Mouse (Mus musculus) MEL (cell line): ENCODE measurements around the gene Mapre1. TPM values are rescaled to one million over a fixed set of nuclear protein-coding genes. Genes with fewer than 3 reads are reported as not detected.

Experiments
- DNase-seq: peaks from one replicate; pipeline ENCODE4 v3.0.0; 2011; ENCODE audit warnings: low read depth, low spot score
- H3K27ac ChIP-seq: 2 replicates; pipeline ENCODE4 v1.5.1; 2012; ENCODE audit warnings: low read depth, mild to moderate bottlenecking, control low read depth, low read length, moderate library complexity; ENCODE audit not compliant: control insufficient read depth
- H3K27me3 ChIP-seq, 2 experiments: fragments of 150-350 bp in 1 of 2; sonication (generic) in 1 of 2; 2 replicates each; pipeline ENCODE4 v1.6.1; 2012; ENCODE audit warnings: low read length in 2 of 2, mild to moderate bottlenecking in 2 of 2, improper control_type of control experiment in 1 of 2, moderate library complexity in 1 of 2; ENCODE audit not compliant: insufficient read depth in 2 of 2, control insufficient read depth in 1 of 2
- H3K36me3 ChIP-seq, 2 experiments: 2 replicates each; pipeline ENCODE4 v1.6.1; 2012 to 2014; ENCODE audit warnings: low read length in 2 of 2, improper control_type of control experiment in 1 of 2, inconsistent platforms in 1 of 2, mild to moderate bottlenecking in 1 of 2; ENCODE audit not compliant: insufficient read depth in 2 of 2, control insufficient read depth in 1 of 2
- H3K4me1 ChIP-seq, 2 experiments: fragments of 150-350 bp in 1 of 2; sonication (generic) in 1 of 2; 2 replicates each; pipeline ENCODE4 v1.6.1; 2012; ENCODE audit warnings: low read length in 2 of 2, improper control_type of control experiment in 1 of 2, mild to moderate bottlenecking in 1 of 2; ENCODE audit not compliant: insufficient read depth in 2 of 2, control insufficient read depth in 1 of 2
- H3K4me3 ChIP-seq, 2 experiments: fragments of 150-350 bp in 1 of 2; sonication (generic) in 1 of 2; 2 replicates each; pipeline ENCODE4 v1.5.1; 2012; ENCODE audit warnings: low read depth in 2 of 2, low read length in 2 of 2, mild to moderate bottlenecking in 2 of 2, moderate library complexity in 2 of 2, control low read depth in 1 of 2, improper control_type of control experiment in 1 of 2; ENCODE audit not compliant: control insufficient read depth in 1 of 2, insufficient read depth in 1 of 2
- H3K79me2 ChIP-seq: 2 replicates; pipeline ENCODE4 v1.6.1; 2012; ENCODE audit warnings: mild to moderate bottlenecking, low read length, moderate library complexity; ENCODE audit not compliant: control insufficient read depth, poor library complexity, insufficient read depth
- H3K9ac ChIP-seq: 2 replicates; pipeline ENCODE4 v1.6.1; 2012; ENCODE audit warnings: low read depth, mild to moderate bottlenecking, control low read depth, low read length, moderate library complexity; ENCODE audit not compliant: control insufficient read depth, poor library complexity, severe bottlenecking
- H3K9me3 ChIP-seq: fragments of 150-350 bp; sonication (generic); replicated peaks from 2 replicates; pipeline ENCODE4 v1.6.1; 2012; ENCODE audit warnings: mild to moderate bottlenecking, low read length, improper control_type of control experiment, moderate library complexity; ENCODE audit not compliant: insufficient read depth
- CHD1 ChIP-seq: IDR thresholded peaks from 2 replicates; pipeline ENCODE4 v1.6.1; 2012; ENCODE audit warnings: low read depth, mild to moderate bottlenecking, inconsistent platforms, low read length, improper control_type of control experiment
- CHD2 ChIP-seq: IDR thresholded peaks from 2 replicates; pipeline ENCODE4 v1.6.1; 2011; ENCODE audit warnings: low read length, improper control_type of control experiment
- CTCF ChIP-seq, 3 experiments: IDR thresholded peaks in 2 of 3; conservative IDR thresholded peaks in 1 of 3; 2 replicates each; pipeline ENCODE4 v1.5.1; 2011 to 2012; ENCODE audit warnings: low read length in 3 of 3, low read depth in 2 of 3, mild to moderate bottlenecking in 2 of 3, improper control_type of control experiment in 1 of 3, inconsistent platforms in 1 of 3, mixed read lengths in 1 of 3, moderate library complexity in 1 of 3; ENCODE audit not compliant: control insufficient read depth in 1 of 3, insufficient read depth in 1 of 3, poor library complexity in 1 of 3, severe bottlenecking in 1 of 3
- E2F4 ChIP-seq: IDR thresholded peaks from 2 replicates; pipeline ENCODE4 v1.6.1; 2011; ENCODE audit warnings: low read depth, low read length, improper control_type of control experiment, borderline replicate concordance
- ELF1 ChIP-seq: IDR thresholded peaks from 2 replicates; pipeline ENCODE4 v1.6.1; 2014; ENCODE audit warnings: low read depth, mild to moderate bottlenecking, inconsistent platforms, low read length, improper control_type of control experiment, moderate library complexity
- EP300 ChIP-seq, 2 experiments: IDR thresholded peaks; 2 replicates each; pipeline ENCODE4 v1.6.1; 2011; ENCODE audit warnings: improper control_type of control experiment in 2 of 2, low read length in 2 of 2, low read depth in 1 of 2, mild to moderate bottlenecking in 1 of 2
- ETS1 ChIP-seq: IDR thresholded peaks from 2 replicates; pipeline ENCODE4 v1.6.1; 2012; ENCODE audit warnings: low read depth, mild to moderate bottlenecking, inconsistent platforms, low read length, improper control_type of control experiment, moderate library complexity
- GABPA ChIP-seq: IDR thresholded peaks from 2 replicates; pipeline ENCODE4 v1.6.1; 2012; ENCODE audit warnings: low read depth, mild to moderate bottlenecking, inconsistent platforms, low read length, improper control_type of control experiment, moderate library complexity
- GATA1 ChIP-seq: IDR thresholded peaks from 2 replicates; pipeline ENCODE4 v1.6.1; 2011; ENCODE audit warnings: low read depth, low read length, improper control_type of control experiment
- HCFC1 ChIP-seq: IDR thresholded peaks from 2 replicates; pipeline ENCODE4 v1.6.1; 2012; ENCODE audit warnings: low read depth, mild to moderate bottlenecking, inconsistent platforms, low read length, improper control_type of control experiment, moderate library complexity
- JUND ChIP-seq: IDR thresholded peaks from 2 replicates; pipeline ENCODE4 v1.6.1; 2011; ENCODE audit warnings: low read depth, mild to moderate bottlenecking, improper control_type of control experiment, low read length
- KAT2A ChIP-seq: conservative IDR thresholded peaks from 2 replicates; pipeline ENCODE4 v1.6.1; 2012; ENCODE audit warnings: low read depth, low read length, improper control_type of control experiment, inconsistent platforms
- MAX ChIP-seq: IDR thresholded peaks from 2 replicates; pipeline ENCODE4 v1.6.1; 2011; ENCODE audit warnings: low read length, improper control_type of control experiment
- MAZ ChIP-seq: IDR thresholded peaks from 2 replicates; pipeline ENCODE4 v1.6.1; 2012; ENCODE audit warnings: low read depth, mild to moderate bottlenecking, inconsistent platforms, low read length, improper control_type of control experiment
- MEF2A ChIP-seq: IDR thresholded peaks from 2 replicates; pipeline ENCODE4 v1.6.1; 2014; ENCODE audit warnings: low read depth, mild to moderate bottlenecking, inconsistent platforms, low read length, improper control_type of control experiment; ENCODE audit not compliant: poor library complexity, insufficient replicate concordance, severe bottlenecking; ENCODE audit errors: extremely low read depth
- MXI1 ChIP-seq: IDR thresholded peaks from 2 replicates; pipeline ENCODE4 v1.6.1; 2011; ENCODE audit warnings: mild to moderate bottlenecking, low read depth, low read length, improper control_type of control experiment
- MYC ChIP-seq: IDR thresholded peaks from 2 replicates; pipeline ENCODE4 v1.6.1; 2011; ENCODE audit warnings: low read depth, mild to moderate bottlenecking, low read length, improper control_type of control experiment, moderate library complexity
- NRF1 ChIP-seq: IDR thresholded peaks from 2 replicates; pipeline ENCODE4 v1.6.1; 2014; ENCODE audit warnings: low read depth, mild to moderate bottlenecking, inconsistent platforms, low read length, improper control_type of control experiment, moderate library complexity; ENCODE audit not compliant: poor library complexity, insufficient read depth, severe bottlenecking
- POLR2A ChIP-seq, 2 experiments: IDR thresholded peaks; 2 replicates each; pipeline ENCODE4 v1.6.1; 2011 to 2012; ENCODE audit warnings: low read length in 2 of 2, mild to moderate bottlenecking in 2 of 2, control low read depth in 1 of 2, improper control_type of control experiment in 1 of 2, low read depth in 1 of 2, moderate library complexity in 1 of 2; ENCODE audit not compliant: control insufficient read depth in 1 of 2, insufficient read depth in 1 of 2, poor library complexity in 1 of 2
- POLR2AphosphoS2 ChIP-seq: IDR thresholded peaks from 2 replicates; pipeline ENCODE4 v1.6.1; 2011; ENCODE audit warnings: low read length, improper control_type of control experiment
- POLR2AphosphoS5 ChIP-seq: IDR thresholded peaks from 2 replicates; pipeline ENCODE4 v1.6.1; 2012; ENCODE audit warnings: low read depth, borderline replicate concordance, mild to moderate bottlenecking, inconsistent platforms, low read length, moderate library complexity, mixed read lengths
- RAD21 ChIP-seq: IDR thresholded peaks from 2 replicates; pipeline ENCODE4 v1.6.1; 2011; ENCODE audit warnings: mild to moderate bottlenecking, low read depth, low read length, improper control_type of control experiment
- RCOR1 ChIP-seq: IDR thresholded peaks from 2 replicates; pipeline ENCODE4 v1.6.1; 2012; ENCODE audit warnings: low read depth, mild to moderate bottlenecking, inconsistent platforms, low read length, improper control_type of control experiment
- SIN3A ChIP-seq: IDR thresholded peaks from 2 replicates; pipeline ENCODE4 v1.6.1; 2012; ENCODE audit warnings: low read length, improper control_type of control experiment, inconsistent platforms
- SMC3 ChIP-seq: IDR thresholded peaks from 2 replicates; pipeline ENCODE4 v1.6.1; 2011; ENCODE audit warnings: low read depth, low read length, improper control_type of control experiment
- UBTF ChIP-seq: IDR thresholded peaks from 2 replicates; pipeline ENCODE4 v1.6.1; 2012; ENCODE audit warnings: low read depth, mild to moderate bottlenecking, inconsistent platforms, low read length, improper control_type of control experiment, moderate library complexity, borderline replicate concordance; ENCODE audit not compliant: insufficient read depth
- USF1 ChIP-seq: IDR thresholded peaks from 2 replicates; pipeline ENCODE4 v1.6.1; 2014; ENCODE audit warnings: low read depth, mild to moderate bottlenecking, inconsistent platforms, low read length, improper control_type of control experiment, moderate library complexity
- ZC3H11A ChIP-seq: IDR thresholded peaks from 2 replicates; pipeline ENCODE4 v1.6.1; 2012; ENCODE audit warnings: low read depth, mild to moderate bottlenecking, inconsistent platforms, low read length, improper control_type of control experiment
- ZKSCAN1 ChIP-seq: IDR thresholded peaks from 2 replicates; pipeline ENCODE4 v1.6.1; 2012; ENCODE audit warnings: low read depth, mild to moderate bottlenecking, inconsistent platforms, low read length, improper control_type of control experiment, moderate library complexity
- polyA plus RNA-seq, 2 experiments: library from polyadenylated mRNA; stranded (reverse) in 1 of 2; unstranded in 1 of 2; fragments of >175 nt in 1 of 2; fragments of >200 nt in 1 of 2; gene quantifications; 2 replicates each; pipeline versions ENCODE4 v1.2.1 to v1.2.4; 2012; ENCODE audit warnings: low replicate concordance in 2 of 2, low read depth in 1 of 2; ENCODE audit not compliant: insufficient read length in 2 of 2, insufficient read depth in 1 of 2, missing spikeins in 1 of 2
- total RNA-seq: library from RNA; depleted of rRNA; stranded (reverse); fragments of 300-350 nt; gene quantifications from 2 replicates; pipeline ENCODE4 v1.2.3, GENCODE M21; 2012

Gene Mapre1
- total and polyA plus RNA-seq, 3 experiments, result 57.7 to 94.8 TPM; not detected in 1

GRCm38 (mm10) chr2:153703389-153703788 lies 37.7 kb upstream of the Mapre1 start:
- TF ChIP-seq RCOR1 (no peak), NRF1 (no peak), SMC3 (no peak), ELF1 (no peak), POLR2AphosphoS2 (no peak), ETS1 (no peak), UBTF (no peak), JUND (no peak), HCFC1 (no peak), MAZ (no peak), SIN3A (no peak), ZKSCAN1 (no peak), MEF2A (no peak), RAD21 (no peak), POLR2A (IDR thresholded peaks at IDR 0.05; ENCODE audit: control insufficient read depth in 1 of 2, insufficient read depth in 1 of 2, low read depth in 1 of 2, low read length in 2 of 2, poor library complexity in 1 of 2) (no peak), GABPA (no peak), E2F4 (no peak), MAX (no peak)
- TF ChIP-seq, all 39 proteins: peak for 0
- H3K27me3 ChIP-seq, result peaks cover 1 to 3% of the 10 kb centered on the region in 2 experiments; a peak in 3 of 4 replicates
- no peaks in the 10 kb centered on the region for H3K4me1 ChIP-seq
- no peaks in the 10 kb centered on the region for H3K36me3 ChIP-seq
- H3K27ac ChIP-seq, result no peak overlapping the region
- no peaks in the 10 kb centered on the region for H3K9me3 ChIP-seq
- no peak overlapping the region for H3K4me3 ChIP-seq
- H3K9ac ChIP-seq, result no peak overlapping the region
- DNase-seq, result no peak
- no peaks in the 10 kb centered on the region for H3K79me2 ChIP-seq

- peak; percentile 84 for DNase-seq
- H3K79me2 ChIP-seq, result no peaks in the 10 kb centered on the region
- H3K4me3 ChIP-seq, result no peak overlapping the region
- peaks cover 0 to 14% of the 10 kb centered on the region in 2 experiments; a peak in 2 of 4 replicates for H3K36me3 ChIP-seq
- peaks cover 14 to 25% of the 10 kb centered on the region in 2 experiments for H3K4me1 ChIP-seq
- peaks cover 0 to 1% of the 10 kb centered on the region in 2 experiments; a peak in 2 of 4 replicates for H3K27me3 ChIP-seq
- no peak overlapping the region for H3K9ac ChIP-seq
- no peak overlapping the region for H3K27ac ChIP-seq
- H3K9me3 ChIP-seq, result no peaks in the 10 kb centered on the region
- no peak for TF ChIP-seq POLR2A (IDR thresholded peaks at IDR 0.05; ENCODE audit: control insufficient read depth in 1 of 2, insufficient read depth in 1 of 2, low read depth in 1 of 2, low read length in 2 of 2, poor library complexity in 1 of 2)
- TF ChIP-seq POLR2AphosphoS5, result no peak
- peak; percentile 15; the same call in 1 of the 2 replicates for TF ChIP-seq ETS1
- TF ChIP-seq UBTF, result no peak
- peak; percentile 86 for TF ChIP-seq ZC3H11A
- TF ChIP-seq USF1, result peak; percentile 22; the same call in 1 of the 2 replicates
- peak; percentile 76 to 92 (median 87) for TF ChIP-seq CTCF (IDR thresholded peaks at IDR 0.05 in 2 of 3, conservative IDR thresholded peaks at IDR 0.05 in 1 of 3; ENCODE audit: control insufficient read depth in 1 of 3, insufficient read depth in 1 of 3, low read depth in 2 of 3, low read length in 3 of 3, poor library complexity in 1 of 3, severe bottlenecking in 1 of 3)
- no peak for TF ChIP-seq KAT2A
- no peak for TF ChIP-seq POLR2AphosphoS2
- peak; percentile 93 for TF ChIP-seq MAZ
- TF ChIP-seq JUND, result no peak
- no peak for TF ChIP-seq MEF2A
- 0 out of 2 replicates have a peak, but pooled peaks have one; percentile 12 for TF ChIP-seq HCFC1
- peak; percentile 20; the same call in 1 of the 2 replicates for TF ChIP-seq ELF1
- no peak for TF ChIP-seq EP300 (IDR thresholded peaks at IDR 0.05; ENCODE audit: low read depth in 1 of 2, low read length in 2 of 2)
- TF ChIP-seq GATA1, result no peak
- TF ChIP-seq CHD1, result no peak
- TF ChIP-seq MYC, result peak; percentile 15; the same call in 1 of the 2 replicates
- peak; percentile 59; the same call in 1 of the 2 replicates for TF ChIP-seq SIN3A
- TF ChIP-seq MXI1, result no peak; the same call in none of the 2 replicates
- TF ChIP-seq RAD21, result peak; percentile 90
- TF ChIP-seq CHD2, result no peak
Observed at GRCm38 (mm10) chr2:153710701-153711330, 30.3 kb upstream of the Mapre1 start.
